Mouse (Mus musculus): ENCODE measurements around the gene Chd6.
"Not testable (repeated sequence)": the region's sequence is repeated elsewhere in the genome, so short reads cannot be mapped to it uniquely, and the experiment has no call there.

Chd6 gene

DNA sequence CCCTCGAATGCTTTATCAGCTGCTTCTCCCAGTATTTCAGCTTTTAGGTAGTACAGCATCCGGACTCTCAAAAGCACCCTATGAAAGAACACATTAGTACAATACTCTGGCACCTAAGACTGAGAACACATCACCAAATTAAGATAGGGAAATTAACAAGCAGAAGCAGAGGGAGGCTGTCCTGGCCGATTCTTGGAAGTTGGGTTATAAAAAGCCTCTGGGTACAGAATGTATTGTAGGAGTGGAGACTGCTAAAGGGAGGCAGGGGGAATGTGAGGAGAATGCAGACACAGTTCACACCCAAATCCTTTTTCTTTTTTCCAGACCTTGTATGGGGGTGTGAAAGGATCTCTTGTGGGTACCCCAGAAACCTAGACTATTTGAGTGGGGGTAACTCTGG is 126.2 kb downstream of the Chd6 start:
- DNase-seq (ENCODE audit: low spot score) = no peak

DNA sequence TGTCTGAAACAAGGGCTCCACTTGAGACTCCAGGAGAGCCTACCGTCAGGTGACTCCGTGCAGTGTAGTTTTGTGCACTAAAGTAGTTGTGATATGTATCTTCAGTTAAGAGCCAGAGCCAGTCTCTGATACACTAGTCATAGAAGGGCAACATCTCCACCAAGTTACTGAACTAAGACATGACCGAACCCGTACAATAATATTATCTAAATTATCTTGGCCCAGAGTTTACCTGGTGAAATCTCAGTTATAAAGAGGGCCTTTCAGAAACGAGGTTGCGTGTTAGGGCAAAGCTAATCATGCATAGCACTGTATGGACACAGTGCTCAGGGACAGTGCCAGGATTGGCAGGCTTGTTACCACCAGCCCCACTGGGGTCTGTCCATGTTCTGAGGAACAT is 127.1 kb downstream of the Chd6 start:
- no peak for DNase-seq (ENCODE audit: low spot score)

DNA sequence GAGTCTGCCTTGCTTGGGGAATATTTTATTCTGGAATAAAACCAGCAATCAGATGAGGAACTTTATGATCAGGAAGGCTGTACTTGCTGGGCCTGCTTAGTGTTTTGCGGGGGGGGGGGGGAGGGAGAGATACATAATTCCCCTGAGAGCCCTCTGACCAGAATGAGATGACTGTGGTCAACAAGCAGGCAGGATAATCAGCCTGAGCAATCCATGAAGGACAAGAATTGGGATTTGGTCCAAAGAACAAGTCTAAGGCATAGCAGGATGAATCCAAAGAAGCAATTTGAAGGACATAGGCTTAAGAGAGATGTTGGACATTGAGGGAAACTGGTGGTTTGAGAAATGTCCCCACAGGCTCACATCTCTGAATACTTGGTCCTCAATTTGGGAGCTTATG is 130.2 kb downstream of the Chd6 start:
- DNase-seq (ENCODE audit: low spot score) = no peak

DNA sequence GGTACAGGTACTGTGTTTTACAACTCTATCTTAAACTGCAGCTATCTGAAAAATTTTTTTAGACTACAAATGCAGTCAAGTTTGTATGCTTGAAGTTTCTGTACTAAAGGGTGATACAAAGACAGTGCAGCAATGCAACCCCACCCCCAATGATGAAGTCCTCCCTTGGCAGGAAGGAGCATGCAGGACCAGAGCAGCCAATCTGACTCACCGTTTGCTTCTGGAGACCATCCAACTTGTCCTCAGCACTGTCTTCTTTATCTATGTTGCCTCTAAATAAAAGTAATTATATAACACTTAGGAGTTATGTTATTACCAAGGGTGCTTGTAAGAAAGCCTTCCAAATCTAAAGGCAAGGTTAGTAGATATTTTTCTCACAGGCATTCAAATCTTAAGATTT is 131.6 kb downstream of the Chd6 start:
- DNase-seq (ENCODE audit: low spot score) = no peak

DNA sequence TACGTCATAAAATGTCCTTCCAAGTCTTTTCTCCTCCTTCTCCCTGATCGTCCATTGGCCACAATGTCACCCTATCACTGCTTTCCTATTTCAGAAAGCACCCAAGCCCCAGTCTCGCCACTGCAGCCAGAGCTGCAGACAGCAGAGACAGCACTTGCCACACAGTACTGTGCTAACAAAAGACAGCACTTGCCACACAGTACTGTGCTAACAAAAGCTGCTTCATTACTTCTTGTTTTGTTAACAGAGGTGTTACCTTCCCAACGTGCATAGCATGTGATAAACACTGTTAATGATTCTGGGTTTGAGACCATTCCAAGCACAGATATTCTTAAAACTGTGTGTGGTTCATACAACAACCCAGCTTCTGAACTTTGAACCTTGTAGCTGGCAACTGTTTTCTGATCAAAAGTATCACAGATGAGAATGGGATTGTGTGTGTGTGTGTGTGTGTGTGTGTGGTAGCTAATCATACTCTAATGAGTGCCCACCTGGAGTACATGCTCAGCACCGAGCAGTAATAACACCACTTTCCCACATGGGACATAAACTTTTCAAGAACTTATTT is 135.1 kb downstream of the Chd6 start:
- peak; percentile 32 for DNase-seq (ENCODE audit: low spot score)

DNA sequence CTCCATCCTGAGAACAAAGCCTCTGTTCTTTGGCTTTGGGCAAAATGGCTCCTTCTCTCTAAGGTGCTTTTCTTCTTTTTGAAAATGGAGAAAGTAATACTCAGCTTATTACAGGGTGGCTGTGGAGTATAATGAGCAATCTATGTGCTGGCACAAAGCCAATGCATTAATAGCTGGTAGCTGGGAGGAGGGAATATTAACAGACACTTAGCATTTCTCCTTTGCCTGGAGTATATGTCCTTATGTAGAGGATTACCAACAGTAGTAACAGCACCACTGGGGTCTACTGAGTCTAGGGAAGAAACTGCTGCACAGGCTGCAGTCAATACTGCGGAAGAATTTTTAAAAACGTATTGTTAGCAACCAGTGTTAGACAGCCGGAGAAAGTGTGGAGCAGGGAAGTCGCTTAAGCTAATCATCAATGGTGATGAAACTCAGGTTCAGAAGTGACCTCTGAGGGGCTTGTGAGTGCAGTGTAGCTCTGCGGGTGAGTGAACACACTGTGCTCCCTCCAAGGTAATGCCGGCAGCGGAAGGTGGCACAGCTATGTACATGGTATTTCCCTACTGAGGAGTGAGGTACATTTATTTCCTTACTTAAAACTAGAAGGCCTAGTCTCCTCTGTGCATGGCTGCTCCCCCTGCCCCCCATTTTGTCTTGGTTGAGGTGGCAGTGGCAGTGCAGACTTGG is 136.6 kb downstream of the Chd6 start:
- no peak for DNase-seq (ENCODE audit: low spot score)

DNA sequence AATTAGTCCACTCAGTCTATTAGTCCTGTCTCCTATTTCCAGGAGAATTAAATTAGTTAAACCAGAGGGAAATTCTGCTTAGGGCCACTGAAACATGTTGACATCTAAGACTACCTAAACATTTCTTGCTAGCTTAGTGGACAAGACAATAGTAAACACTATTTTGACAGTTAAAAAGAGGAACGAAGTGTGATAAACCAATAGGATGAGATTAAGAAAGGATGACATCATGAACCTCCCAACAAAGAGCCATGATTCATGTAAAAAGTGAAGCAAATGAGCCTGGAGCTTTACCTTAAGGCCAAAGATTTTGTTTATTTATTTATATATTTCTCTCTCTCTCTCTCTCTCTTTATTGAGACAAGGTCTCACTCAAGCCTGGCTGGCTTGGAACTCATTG is 146.7 kb downstream of the Chd6 start:
- no peak for DNase-seq (ENCODE audit: low spot score)

DNA sequence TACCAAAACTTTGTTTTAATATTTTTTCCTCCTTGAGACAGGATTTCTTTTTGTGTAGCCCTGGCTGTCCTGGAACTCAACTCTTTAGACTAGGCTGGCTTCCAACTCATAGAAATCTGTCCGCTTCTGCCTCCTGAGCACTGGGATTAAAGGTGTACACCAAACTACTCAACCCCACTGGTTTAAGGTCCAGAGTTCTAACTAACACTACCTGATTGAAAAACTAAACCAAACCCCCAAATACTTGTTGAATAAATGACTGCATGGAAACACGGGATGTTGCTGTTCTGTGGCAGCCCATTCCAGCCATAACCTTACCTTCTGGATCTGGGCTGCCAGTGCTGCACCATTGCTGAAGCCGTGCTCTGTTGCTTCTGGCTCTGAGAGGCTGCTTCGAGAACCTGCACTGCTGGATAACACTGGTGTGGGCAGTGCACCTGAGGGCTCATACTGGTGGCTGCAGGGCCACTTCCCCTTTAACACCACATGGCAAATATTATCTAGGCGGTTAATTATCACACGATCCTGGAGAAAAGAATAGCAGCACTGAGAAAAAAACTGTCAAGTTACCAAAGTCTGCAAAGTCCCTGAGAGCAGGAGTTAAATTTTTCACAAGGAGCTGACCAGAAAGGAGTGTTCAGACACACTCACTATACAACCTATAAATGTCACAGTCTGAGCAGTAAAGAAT is 147.8 kb downstream of the Chd6 start:
- no peak for DNase-seq (ENCODE audit: low spot score)

DNA sequence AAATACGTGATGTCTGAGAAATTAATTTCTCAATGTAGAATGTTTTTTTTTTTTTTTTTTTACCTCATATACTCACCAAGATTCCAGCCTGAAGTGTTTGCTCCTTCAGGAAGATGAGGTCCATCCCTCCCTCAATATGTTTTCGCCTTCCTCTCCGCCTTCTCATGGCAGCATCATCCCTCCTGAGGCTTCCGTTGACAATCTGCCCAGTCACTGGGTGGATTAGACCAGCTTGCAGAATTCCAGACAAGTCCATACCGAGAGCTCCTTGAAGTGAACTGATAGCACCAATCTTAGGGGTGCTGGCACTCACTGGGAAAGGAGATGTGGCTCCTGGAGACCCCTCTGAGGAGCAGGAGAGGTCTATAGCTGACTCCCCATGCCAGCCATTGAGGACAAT is 149.0 kb downstream of the Chd6 start:
- no peak for DNase-seq (ENCODE audit: low spot score)

DNA sequence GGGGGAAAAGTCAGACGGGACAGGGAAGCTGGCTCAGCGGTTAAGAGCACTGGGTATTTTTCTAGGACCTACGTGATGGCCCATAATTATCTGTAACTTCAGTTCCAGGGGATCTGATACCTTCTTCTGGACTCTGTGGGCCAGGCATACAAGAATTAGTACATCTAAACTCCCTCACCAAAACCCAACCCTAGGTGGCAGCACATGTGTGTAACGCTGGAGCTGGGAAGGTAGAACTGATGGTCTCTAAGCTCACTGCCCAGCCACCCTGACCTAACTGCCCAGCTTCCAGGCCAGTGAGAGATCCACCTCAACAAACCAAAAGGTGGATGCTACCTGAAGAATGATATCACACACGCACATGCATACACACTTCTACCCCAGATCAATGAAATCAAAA is 150.1 kb downstream of the Chd6 start:
- no peak for DNase-seq (ENCODE audit: low spot score)

DNA sequence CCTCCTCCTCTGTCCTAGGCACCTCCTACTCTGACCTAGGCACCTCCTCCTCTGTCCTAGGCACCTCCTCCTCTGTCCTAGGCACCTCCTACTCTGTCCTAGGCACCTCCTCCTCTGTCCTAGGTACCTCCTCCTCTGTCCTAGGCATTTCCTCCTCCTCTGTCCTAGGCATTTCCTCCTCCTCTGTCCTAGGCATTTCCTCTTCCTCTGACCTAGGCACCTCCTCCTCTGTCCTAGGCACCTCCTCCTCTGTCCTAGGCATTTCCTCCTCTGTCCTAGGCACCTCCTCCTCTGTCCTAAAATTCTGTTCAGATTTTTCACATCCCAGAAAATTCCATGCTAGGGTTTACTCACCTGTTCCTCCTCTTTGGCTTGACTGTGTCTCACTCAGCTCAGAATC is 151.1 kb downstream of the Chd6 start:
- DNase-seq (ENCODE audit: low spot score) = not testable (repeated sequence)

DNA sequence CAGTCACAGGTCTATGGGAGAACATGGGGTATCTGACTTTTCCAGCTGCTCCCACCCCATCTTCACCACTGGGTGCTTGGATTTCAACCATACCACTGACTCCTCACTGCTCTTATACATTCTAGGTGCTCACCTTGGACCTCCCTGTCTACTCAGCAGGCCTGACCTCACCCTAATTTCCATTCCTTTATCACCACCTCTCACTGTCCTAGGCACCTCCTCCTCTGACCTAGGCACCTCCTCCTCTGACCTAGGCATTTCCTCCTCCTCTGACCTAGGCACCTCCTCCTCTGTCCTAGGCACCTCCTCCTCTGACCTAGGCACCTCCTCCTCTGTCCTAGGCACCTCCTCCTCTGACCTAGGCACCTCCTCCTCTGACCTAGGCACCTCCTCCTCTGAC is 151.6 kb downstream of the Chd6 start:
- not testable (repeated sequence) for DNase-seq (ENCODE audit: low spot score)

DNA sequence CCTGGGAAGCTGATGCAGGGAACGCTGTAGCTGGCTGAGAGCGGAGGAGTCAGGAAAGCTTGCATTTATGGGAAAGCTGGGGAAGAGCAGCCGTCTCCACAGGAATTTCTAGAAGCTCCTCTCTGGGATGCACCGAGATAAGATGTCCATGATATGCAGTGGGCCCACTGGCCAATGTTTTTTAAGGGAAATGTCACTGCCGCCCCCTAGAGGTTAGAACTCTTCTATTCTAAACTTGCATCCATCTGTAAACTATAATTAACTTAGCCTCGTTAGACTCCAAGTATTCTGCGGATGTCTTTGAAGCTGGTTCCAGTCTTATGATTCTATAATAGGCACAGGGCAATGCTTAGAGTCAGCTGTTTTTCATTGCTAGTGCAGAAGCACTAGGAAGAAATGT is 153.5 kb downstream of the Chd6 start:
- no peak for DNase-seq (ENCODE audit: low spot score)

DNA sequence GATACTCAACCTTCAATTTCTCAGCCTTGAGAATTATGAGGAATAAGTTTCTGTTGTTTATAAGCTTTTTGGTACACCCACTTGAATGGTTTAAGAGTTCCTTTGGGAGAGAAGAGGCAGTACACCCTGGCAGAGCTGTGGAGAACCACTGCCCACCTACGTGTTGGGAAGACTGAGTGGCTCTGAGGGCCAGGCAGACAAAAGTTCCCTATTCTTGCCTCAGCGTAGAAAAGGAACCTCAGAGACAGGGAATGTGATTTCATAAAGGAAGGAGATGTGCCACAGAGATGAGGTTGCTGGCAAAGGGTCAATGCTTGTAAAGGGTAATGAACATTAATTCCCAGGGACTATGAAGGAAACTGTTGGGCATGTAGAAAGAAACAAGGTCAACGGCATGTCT is 154.3 kb downstream of the Chd6 start:
- DNase-seq (ENCODE audit: low spot score) = no peak

DNA sequence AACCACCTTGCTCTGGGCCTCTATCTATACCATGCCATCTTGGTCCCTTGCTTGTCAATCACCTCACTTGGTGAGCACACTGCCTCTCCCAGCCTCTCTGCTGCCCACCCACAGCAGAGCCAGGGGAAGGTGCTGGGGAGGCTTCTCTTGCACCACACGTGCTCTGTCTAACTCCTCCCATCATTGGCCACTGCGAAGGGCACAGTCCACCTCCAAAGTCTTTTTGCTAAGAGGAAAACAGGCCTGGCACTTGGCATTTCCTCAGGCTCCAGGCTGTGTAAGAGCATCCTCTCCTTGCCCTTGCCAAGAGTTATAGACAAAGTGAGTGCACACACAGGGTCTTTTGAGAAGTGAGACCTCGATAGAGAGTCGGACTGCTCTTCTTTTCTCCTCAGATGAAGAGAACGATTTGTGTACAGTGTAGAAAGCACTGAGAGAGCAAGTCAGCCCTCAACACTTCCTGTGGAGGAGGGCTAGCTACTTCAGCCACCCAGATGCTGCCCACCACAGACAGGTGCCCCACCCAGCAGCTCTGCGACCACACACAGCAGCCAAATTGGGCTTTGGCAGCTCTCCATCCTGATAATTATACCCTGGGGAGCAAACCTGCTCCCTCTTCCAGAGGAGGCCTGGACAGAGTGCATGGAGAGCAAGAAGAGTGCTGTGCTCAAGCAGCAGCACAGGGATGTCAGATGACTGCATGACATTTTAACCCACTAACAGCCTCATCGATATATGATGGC is 155.6 kb downstream of the Chd6 start:
- no peak for DNase-seq (ENCODE audit: low spot score)

DNA sequence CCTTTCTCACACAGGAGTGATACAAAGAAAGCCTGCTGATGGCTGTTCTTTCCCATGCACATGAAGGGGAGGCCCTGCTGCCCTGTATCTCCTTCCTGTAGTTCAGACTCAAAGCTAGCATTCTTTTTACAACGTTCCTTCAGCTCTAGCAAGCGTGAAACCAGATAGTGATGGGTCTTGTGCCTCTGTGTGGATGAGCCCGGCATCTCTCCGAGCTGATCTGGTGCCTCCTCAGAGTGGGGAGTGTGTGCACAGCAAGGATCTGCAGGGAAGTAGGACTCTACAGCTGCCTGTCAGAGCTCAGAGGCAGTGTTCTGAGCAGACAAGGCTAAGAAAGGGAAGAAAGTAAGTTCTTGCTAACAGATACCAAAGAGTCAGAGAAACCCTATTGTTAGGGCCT is 157.3 kb downstream of the Chd6 start:
- no peak for DNase-seq (ENCODE audit: low spot score)

DNA sequence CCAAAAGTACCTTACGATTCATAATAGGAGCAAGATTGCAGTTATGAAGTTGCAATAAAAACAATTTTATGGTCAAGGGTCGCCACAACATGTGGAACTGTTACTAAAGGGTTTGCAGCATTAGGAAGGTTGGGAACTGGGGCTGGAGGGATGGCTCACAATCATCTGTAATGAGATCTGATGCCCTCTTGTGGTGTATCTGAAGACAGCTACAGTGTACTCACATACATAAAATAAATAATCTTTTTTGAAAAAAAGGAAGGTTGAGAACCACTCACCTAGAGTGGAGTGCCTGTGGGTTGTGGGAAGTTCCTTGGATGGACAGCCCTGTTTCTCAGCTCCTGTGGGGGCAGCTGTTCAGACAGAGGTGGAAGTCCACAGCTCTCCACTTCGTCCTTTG is 166.4 kb downstream of the Chd6 start:
- DNase-seq (ENCODE audit: low spot score) = no peak

DNA sequence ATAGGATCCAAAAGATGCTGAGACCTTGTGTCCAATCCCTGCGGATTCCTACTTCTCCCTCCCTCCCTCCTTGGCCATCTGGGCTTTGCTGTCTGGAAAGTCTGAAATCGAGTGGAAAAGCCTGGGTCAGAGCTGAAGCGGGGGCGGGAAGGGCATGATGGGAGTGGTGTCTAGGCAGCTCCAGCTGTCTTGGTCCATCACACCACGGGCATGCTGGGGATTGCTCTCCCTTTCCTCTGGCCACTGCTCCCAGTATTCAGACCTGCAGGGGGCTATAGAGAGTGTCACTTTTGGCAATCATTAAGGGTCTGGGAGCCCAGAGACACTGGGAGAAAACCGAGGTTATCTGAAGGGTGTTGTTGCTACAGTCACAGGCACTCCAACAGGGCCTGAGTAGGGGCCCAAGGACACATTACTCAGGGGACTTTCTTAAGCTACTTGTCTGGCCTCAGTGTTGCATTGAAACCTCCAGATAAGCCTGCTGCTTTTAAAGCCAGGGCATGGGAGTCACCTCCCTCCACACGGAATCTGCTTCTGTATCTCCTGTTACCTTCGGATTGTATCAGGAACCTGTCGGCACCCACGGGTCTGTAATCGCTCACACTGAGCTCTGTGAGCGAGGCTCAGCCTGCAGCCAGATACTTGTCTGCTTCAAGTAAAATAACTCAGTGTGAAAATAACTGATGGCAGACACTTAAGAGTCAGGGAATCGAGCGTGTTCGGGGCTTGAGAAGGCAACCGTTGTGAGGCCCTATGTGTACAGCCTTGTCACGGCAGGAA is 167.8 kb downstream of the Chd6 start:
- no peak for DNase-seq (ENCODE audit: low spot score)

DNA sequence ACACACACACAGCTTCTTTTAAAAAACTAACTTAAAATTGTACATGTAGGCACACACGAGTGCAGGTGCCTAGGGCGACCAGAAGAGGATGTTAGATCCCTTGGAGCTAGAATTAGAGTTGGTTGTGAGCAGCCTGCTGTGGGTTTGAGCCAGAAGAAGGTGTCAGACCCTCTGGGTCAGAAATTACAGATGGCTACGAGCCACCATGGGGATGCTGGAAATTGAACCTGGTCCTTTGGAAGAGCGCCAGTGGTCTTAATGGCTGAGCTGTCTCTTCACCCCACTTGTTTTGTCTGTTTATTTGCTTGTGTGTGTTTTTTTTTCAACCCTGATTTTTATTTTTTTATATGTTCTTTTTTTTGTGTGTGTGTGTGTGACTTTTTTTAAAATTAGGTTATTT is 174.4 kb downstream of the Chd6 start:
- no peak for DNase-seq (ENCODE audit: low spot score)

DNA sequence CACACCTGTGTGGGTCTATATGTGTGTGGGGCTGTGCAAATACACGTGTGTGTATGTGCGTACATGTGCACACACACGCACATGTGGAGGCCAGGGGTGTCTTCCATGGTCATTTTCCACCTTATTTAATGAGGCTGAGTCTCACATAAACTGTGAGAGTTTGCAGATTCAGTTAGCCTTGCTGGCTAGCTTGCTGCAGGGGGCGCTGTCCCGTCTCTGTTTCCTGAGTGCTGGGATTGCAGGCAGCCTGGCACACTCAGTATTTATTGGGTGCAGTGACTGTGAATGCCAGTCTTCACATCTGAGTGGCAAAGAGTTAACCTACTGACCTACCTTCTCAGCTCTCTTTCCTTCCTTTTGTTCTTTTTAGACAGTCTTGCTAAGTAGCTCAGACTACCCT is 175.0 kb downstream of the Chd6 start:
- no peak for DNase-seq (ENCODE audit: low spot score)

DNA sequence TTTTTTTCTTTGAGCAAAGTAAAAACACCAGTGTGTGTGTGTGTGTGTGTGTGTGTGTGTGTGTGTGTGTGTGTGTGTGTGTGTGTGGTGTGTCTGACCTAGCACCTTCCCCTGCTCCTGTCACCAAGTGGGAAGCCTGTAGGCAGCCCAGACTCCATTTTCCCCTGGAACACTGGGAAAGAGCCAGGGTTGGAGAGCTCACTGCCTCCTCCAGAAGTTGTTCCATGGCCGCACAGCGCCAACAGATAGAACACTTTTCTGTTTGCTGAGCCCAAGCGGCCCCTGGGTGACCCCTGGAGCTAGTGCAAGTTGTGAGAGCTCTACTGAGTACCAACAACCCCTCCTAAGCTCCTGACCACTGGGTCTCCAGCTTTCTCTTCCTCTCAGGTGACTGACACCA is 175.9 kb downstream of the Chd6 start:
- DNase-seq (ENCODE audit: low spot score) = no peak

DNA sequence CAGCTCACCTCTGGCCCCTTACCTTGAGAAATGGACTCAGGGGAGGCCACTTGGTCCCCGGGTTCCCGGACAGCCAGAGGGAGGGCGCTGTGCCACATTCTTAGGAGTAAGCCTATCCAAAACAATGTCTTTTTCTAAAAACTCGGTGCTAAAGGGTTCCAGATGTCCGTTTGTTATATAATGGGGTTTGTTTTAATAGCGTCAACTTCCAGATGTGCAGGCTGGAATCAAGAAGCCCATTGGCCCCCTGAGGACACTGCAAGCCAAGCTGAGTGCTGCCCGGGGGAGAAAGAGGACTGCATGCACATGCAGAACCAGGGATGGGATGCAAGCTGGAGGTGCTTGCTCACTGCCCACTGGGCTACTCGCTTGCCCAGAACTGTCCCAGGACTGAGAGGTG is 176.6 kb downstream of the Chd6 start:
- DNase-seq (ENCODE audit: low spot score) = no peak
